Mouse (Mus musculus): ENCODE data around the gene Sgsm3. TPM values are rescaled to one million over a fixed set of nuclear protein-coding genes. Genes with fewer than 3 reads are reported as not detected.

Gene Sgsm3
- polyA plus RNA-seq, 1 experiment from 2014 or later, result 15.0 TPM

GRCm38 (mm10) chr15:81008689-81009123 is 31.1 kb downstream of the Sgsm3 start:
- Histone ChIP-seq H3K36me3 (peaks cover 20% of the 10 kb centered on the region; the same call in 1 of the 2 replicates), H3K27me3 (no peaks in the 10 kb centered on the region), H3K27ac (no peak overlapping the region), H3K9ac (no peak overlapping the region), H3K9me3 (replicated peaks) (no peaks in the 10 kb centered on the region), H3K4me1 (replicated peaks) (no peaks in the 10 kb centered on the region), H3K4me2 (no peak overlapping the region), H3K4me3 (no peak overlapping the region)
- 54% methylated on average over 10 of the region's 10 CpGs for WGBS
- no peak for ATAC-seq (replicated peaks; ENCODE audit: insufficient number of reproducible peaks, insufficient read depth, low FRiP score, low read depth)

- Histone ChIP-seq H3K4me2 (no peak overlapping the region), H3K4me3 (no peak overlapping the region), H3K27ac (no peak overlapping the region), H3K4me1 (replicated peaks) (no peaks in the 10 kb centered on the region), H3K27me3 (no peaks in the 10 kb centered on the region), H3K36me3 (peaks cover 27% of the 10 kb centered on the region), H3K9ac (no peak overlapping the region), H3K9me3 (replicated peaks) (no peaks in the 10 kb centered on the region)
- no peak for ATAC-seq (replicated peaks; ENCODE audit: insufficient number of reproducible peaks, insufficient read depth, low FRiP score, low read depth)
- WGBS, result 68% methylated on average over 7 of the region's 7 CpGs
Observed at GRCm38 (mm10) chr15:81010114-81010513, 32.5 kb downstream of the Sgsm3 start.

- H3K36me3 ChIP-seq, result peaks cover 40% of the 10 kb centered on the region
Observed at GRCm38 (mm10) chr15:81011523-81011922, 34.0 kb downstream of the Sgsm3 start.

GRCm38 (mm10) chr15:81012359-81012758 is 34.8 kb downstream of the Sgsm3 start:
- Histone ChIP-seq H3K4me1 (replicated peaks) (no peaks in the 10 kb centered on the region), H3K4me2 (no peak overlapping the region), H3K9ac (no peak overlapping the region), H3K36me3 (peaks cover 48% of the 10 kb centered on the region), H3K9me3 (replicated peaks) (no peaks in the 10 kb centered on the region), H3K27me3 (no peaks in the 10 kb centered on the region), H3K27ac (no peak overlapping the region), H3K4me3 (no peak overlapping the region)
- 89% methylated on average over 4 of the region's 4 CpGs for WGBS
- no peak for ATAC-seq (replicated peaks; ENCODE audit: insufficient number of reproducible peaks, insufficient read depth, low FRiP score, low read depth)

More at GRCm38 (mm10) chr15:81011523-81011922, 34.0 kb downstream of the Sgsm3 start:
- Histone ChIP-seq H3K4me3 (no peak overlapping the region), H3K4me1 (replicated peaks) (no peaks in the 10 kb centered on the region), H3K9ac (no peak overlapping the region), H3K27me3 (no peaks in the 10 kb centered on the region), H3K4me2 (no peak overlapping the region), H3K9me3 (replicated peaks) (no peaks in the 10 kb centered on the region), H3K27ac (no peak overlapping the region)
- ATAC-seq (replicated peaks; ENCODE audit: insufficient number of reproducible peaks, insufficient read depth, low FRiP score, low read depth), result no peak
- WGBS, result 60% methylated on average over 3 of the region's 3 CpGs

GRCm38 (mm10) chr15:81013186-81013585 is 35.6 kb downstream of the Sgsm3 start:
- Histone ChIP-seq H3K9me3 (replicated peaks) (no peaks in the 10 kb centered on the region), H3K36me3 (peaks cover 55% of the 10 kb centered on the region), H3K4me2 (no peak overlapping the region), H3K9ac (no peak overlapping the region), H3K4me3 (no peak overlapping the region), H3K27ac (no peak overlapping the region), H3K4me1 (replicated peaks) (no peaks in the 10 kb centered on the region), H3K27me3 (no peaks in the 10 kb centered on the region)
- WGBS, result 87% methylated on average over 7 of the region's 7 CpGs
- ATAC-seq (replicated peaks; ENCODE audit: insufficient number of reproducible peaks, insufficient read depth, low FRiP score, low read depth), result no peak

- H3K9ac ChIP-seq, result no peak overlapping the region
- H3K4me2 ChIP-seq, result no peak overlapping the region
- H3K4me1 ChIP-seq (replicated peaks), result no peaks in the 10 kb centered on the region
- H3K27ac ChIP-seq, result no peak overlapping the region
- H3K27me3 ChIP-seq, result no peaks in the 10 kb centered on the region
- no peak overlapping the region for H3K4me3 ChIP-seq
- no peaks in the 10 kb centered on the region for H3K9me3 ChIP-seq (replicated peaks)
- no peak for ATAC-seq (replicated peaks; ENCODE audit: insufficient number of reproducible peaks, insufficient read depth, low FRiP score, low read depth)
- 81% methylated on average over 5 of the region's 5 CpGs for WGBS
- peaks cover 71% of the 10 kb centered on the region for H3K36me3 ChIP-seq
Observed at GRCm38 (mm10) chr15:81015068-81015744, 37.6 kb downstream of the Sgsm3 start.

GRCm38 (mm10) chr15:81016488-81016887 is 38.9 kb downstream of the Sgsm3 start:
- WGBS, result 87% methylated on average over 10 of the region's 10 CpGs
- peaks cover 68% of the 10 kb centered on the region for H3K36me3 ChIP-seq
- no peak overlapping the region for H3K4me2 ChIP-seq
- H3K9me3 ChIP-seq (replicated peaks), result no peaks in the 10 kb centered on the region
- no peaks in the 10 kb centered on the region for H3K27me3 ChIP-seq
- no peak for ATAC-seq (replicated peaks; ENCODE audit: insufficient number of reproducible peaks, insufficient read depth, low FRiP score, low read depth)
- no peak overlapping the region for H3K27ac ChIP-seq
- H3K4me1 ChIP-seq (replicated peaks), result no peaks in the 10 kb centered on the region
- H3K9ac ChIP-seq, result no peak overlapping the region
- no peak overlapping the region for H3K4me3 ChIP-seq

- no peak overlapping the region for H3K4me3 ChIP-seq
- ATAC-seq (replicated peaks; ENCODE audit: insufficient number of reproducible peaks, insufficient read depth, low FRiP score, low read depth), result no peak
- H3K9ac ChIP-seq, result no peak overlapping the region
- H3K27me3 ChIP-seq, result no peaks in the 10 kb centered on the region
- no peak overlapping the region for H3K27ac ChIP-seq
- H3K4me2 ChIP-seq, result no peak overlapping the region
- H3K4me1 ChIP-seq (replicated peaks), result no peaks in the 10 kb centered on the region
- 87% methylated on average over 7 of the region's 7 CpGs for WGBS
- H3K36me3 ChIP-seq, result peaks cover 66% of the 10 kb centered on the region
- no peaks in the 10 kb centered on the region for H3K9me3 ChIP-seq (replicated peaks)
Observed at GRCm38 (mm10) chr15:81017308-81017707, 39.7 kb downstream of the Sgsm3 start.

GRCm38 (mm10) chr15:81021377-81021776 is 43.8 kb downstream of the Sgsm3 start:
- ATAC-seq (replicated peaks; ENCODE audit: insufficient number of reproducible peaks, insufficient read depth, low FRiP score, low read depth), result no peak; the same call in 1 of the 2 replicates
- no peak overlapping the region for H3K4me2 ChIP-seq
- no peak overlapping the region for H3K4me3 ChIP-seq
- no peaks in the 10 kb centered on the region for H3K27me3 ChIP-seq
- H3K9ac ChIP-seq, result no peak overlapping the region
- 60% methylated on average over 6 of the region's 6 CpGs for WGBS
- H3K36me3 ChIP-seq, result peaks cover 33% of the 10 kb centered on the region
- no peak overlapping the region for H3K27ac ChIP-seq
- H3K4me1 ChIP-seq (replicated peaks), result no peaks in the 10 kb centered on the region
- H3K9me3 ChIP-seq (replicated peaks), result no peaks in the 10 kb centered on the region

- H3K9me3 ChIP-seq (replicated peaks), result no peaks in the 10 kb centered on the region
- ATAC-seq (replicated peaks; ENCODE audit: insufficient number of reproducible peaks, insufficient read depth, low FRiP score, low read depth), result no peak
- no peak overlapping the region for H3K27ac ChIP-seq
- H3K9ac ChIP-seq, result no peak overlapping the region
- no peak overlapping the region for H3K4me2 ChIP-seq
- 82% methylated on average over 7 of the region's 7 CpGs for WGBS
- peaks cover 24% of the 10 kb centered on the region for H3K36me3 ChIP-seq
- no peak overlapping the region for H3K4me3 ChIP-seq
- no peaks in the 10 kb centered on the region for H3K27me3 ChIP-seq
- peaks cover 9% of the 10 kb centered on the region for H3K4me1 ChIP-seq (replicated peaks)
Observed at GRCm38 (mm10) chr15:81022437-81022836, 44.9 kb downstream of the Sgsm3 start.

GRCm38 (mm10) chr15:81023842-81024241 is 46.3 kb downstream of the Sgsm3 start:
- no peak overlapping the region for H3K27ac ChIP-seq
- H3K36me3 ChIP-seq, result peaks cover 10% of the 10 kb centered on the region
- no peaks in the 10 kb centered on the region for H3K27me3 ChIP-seq
- WGBS, result 89% methylated on average over 9 of the region's 9 CpGs
- peaks cover 13% of the 10 kb centered on the region for H3K4me1 ChIP-seq (replicated peaks)
- no peak overlapping the region for H3K4me3 ChIP-seq
- no peaks in the 10 kb centered on the region for H3K9me3 ChIP-seq (replicated peaks)
- H3K9ac ChIP-seq, result no peak overlapping the region
- no peak overlapping the region for H3K4me2 ChIP-seq
- no peak for ATAC-seq (replicated peaks; ENCODE audit: insufficient number of reproducible peaks, insufficient read depth, low FRiP score, low read depth)

GRCm38 (mm10) chr15:81026901-81027300 is 49.3 kb downstream of the Sgsm3 start:
- 0 out of 2 replicates have a peak overlapping the region, but pooled peaks have one; percentile 29 for H3K4me2 ChIP-seq
- WGBS, result 66% methylated on average over 5 of the region's 5 CpGs

More at GRCm38 (mm10) chr15:81026901-81027300, 49.3 kb downstream of the Sgsm3 start:
- H3K9me3 ChIP-seq (replicated peaks), result no peaks in the 10 kb centered on the region
- H3K4me3 ChIP-seq, result no peak overlapping the region
- ATAC-seq (replicated peaks; ENCODE audit: insufficient number of reproducible peaks, insufficient read depth, low FRiP score, low read depth), result no peak
- no peaks in the 10 kb centered on the region for H3K27me3 ChIP-seq
- peak overlapping the region; percentile 17; the same call in 1 of the 2 replicates for H3K27ac ChIP-seq
- no peak overlapping the region for H3K9ac ChIP-seq
- H3K4me1 ChIP-seq (replicated peaks), result peaks cover 13% of the 10 kb centered on the region
- H3K36me3 ChIP-seq, result no peaks in the 10 kb centered on the region

Data from heart, embryonic 15.5 days (tissue).